Mouse (Mus musculus) central nervous system, embryonic 11.5 days (tissue): ENCODE data around the gene Zfp109. TPM values are rescaled to one million over a fixed set of nuclear protein-coding genes. Genes with fewer than 3 reads are reported as not detected.

Source experiments
- polyA plus RNA-seq: library from polyadenylated mRNA; depleted of rRNA; stranded (reverse); fragments of >200 nt; gene quantifications from 2 replicates; pipeline ENCODE4 v1.2.3, GENCODE M21; 2012; rRNA removed

The Zfp109 gene
- 3.0 and 4.6 TPM in 2 replicates for polyA plus RNA-seq

DNA sequence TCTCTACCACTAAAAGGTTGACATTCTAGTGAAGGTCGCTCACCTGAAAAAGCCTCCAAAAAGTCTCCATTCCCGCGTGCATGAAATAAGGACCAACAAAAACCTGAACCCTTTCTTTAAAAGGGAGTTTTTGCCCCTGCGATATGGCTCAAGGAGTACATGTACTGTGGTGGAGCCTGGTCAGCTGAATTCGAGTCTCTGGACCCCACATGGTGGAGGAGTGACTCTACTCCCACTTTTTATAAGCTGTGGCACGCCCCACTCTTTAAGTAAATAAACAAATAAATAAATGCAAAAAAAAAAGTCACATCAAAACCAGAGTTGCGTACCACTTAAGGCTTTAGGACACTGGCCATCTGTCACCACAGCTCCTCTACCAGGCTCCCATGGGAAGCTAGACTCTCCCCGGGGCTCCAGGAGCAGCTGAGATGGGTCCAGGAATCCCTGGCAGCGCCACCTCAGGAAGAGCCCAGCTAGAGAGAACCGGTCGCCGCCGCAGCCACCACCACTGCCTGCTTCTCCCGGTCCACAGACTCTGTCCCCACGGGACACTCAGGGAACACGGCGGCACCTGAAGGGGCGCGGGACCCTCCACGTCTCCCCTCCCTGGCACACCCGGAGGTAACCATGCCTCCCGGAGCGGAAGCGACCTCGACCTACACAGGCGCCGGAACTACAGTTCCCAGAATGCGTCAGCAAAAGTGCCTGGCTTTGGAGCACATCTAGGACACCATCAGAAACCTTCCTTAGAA is at the start of gene Zfp109:
Zfp109 (minus strand) TSS at position 521 of the 752 bp plus-strand sequence.

GRCm38 (mm10) chr7:24270288-24270672 is 32.9 kb upstream of the Zfp109 start, which contains the start of gene Zfp93:
Gene Zfp93 (plus strand): TSS chr7:24270420.

DNA sequence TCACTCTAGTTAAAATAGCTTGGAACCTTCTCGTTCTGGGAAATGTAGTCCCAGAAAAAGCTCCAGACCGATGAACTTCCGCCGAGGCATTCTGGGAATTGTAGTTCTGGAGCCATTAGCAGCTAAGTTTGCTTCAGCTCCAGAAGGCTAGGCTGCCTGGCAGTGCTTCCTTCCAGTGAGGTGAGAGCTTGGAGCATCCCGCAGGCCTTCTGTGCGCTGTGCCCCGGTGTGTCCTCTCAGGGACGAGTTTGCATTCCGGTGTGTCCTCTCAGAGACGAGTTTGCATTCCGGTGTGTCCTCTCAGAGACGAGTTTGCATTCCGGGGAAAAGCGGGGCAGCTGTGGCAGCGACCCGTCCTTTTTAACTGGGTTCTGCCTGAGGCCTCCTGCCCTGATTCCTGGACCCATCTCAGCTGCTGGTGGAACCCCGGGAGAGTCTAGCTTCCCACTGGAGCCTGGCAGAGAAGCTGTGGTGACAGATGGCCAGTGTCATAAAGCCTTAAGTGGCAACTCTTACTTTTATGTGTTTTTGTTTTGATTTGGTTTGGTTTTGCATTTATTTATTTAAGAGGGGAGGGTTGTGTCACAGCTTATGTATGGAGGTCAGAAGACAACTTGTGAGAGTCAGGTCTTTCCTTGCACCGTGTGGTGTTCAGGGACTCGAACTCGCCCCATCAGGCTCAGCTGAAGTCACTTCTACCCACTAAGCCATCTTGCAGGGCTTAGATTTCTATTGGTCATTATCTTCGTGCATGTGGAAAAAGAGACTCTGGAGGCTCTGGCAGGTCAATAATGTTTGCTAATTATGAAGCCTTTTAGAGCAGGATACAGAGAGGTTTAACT is 17.5 kb upstream of the Zfp109 start, which contains the start of gene Zfp108:
Zfp108 (plus strand) TSS at position 162 of the 842 bp plus-strand sequence.

GRCm38 (mm10) chr7:24211343-24211742 is 26.0 kb downstream of the Zfp109 start, which contains the start of gene Zfp111:
Gene Zfp111 (minus strand): TSS chr7:24211443.

Other genes starting within 250 kb of the Zfp109 start
- not detected in 2 replicates for gene V1rd19, start 235.9 kb downstream of the Zfp109 start, polyA plus RNA-seq
- not detected in 2 replicates for gene Vmn1r183, start 184.3 kb downstream of the Zfp109 start, polyA plus RNA-seq
- 32.3 and 35.1 TPM in 2 replicates for gene Zfp180, start 155.6 kb downstream of the Zfp109 start, polyA plus RNA-seq
- gene Zfp112, start 125.2 kb downstream of the Zfp109 start, polyA plus RNA-seq = 2.6 and 3.6 TPM in 2 replicates
- 9.4 and 12.1 TPM in 2 replicates for gene Zfp235, start 103.4 kb downstream of the Zfp109 start, polyA plus RNA-seq
- gene Zfp114, start 62.5 kb downstream of the Zfp109 start, polyA plus RNA-seq = 2.0 and 3.0 TPM in 2 replicates
- 6.3 and 7.0 TPM in 2 replicates for gene Zfp111, start 26.1 kb downstream of the Zfp109 start, polyA plus RNA-seq
- 1.5 and 3.2 TPM in 2 replicates for gene Zfp108, start 17.2 kb upstream of the Zfp109 start, polyA plus RNA-seq
- 4.5 and 6.8 TPM in 2 replicates for gene Zfp93, start 32.9 kb upstream of the Zfp109 start, polyA plus RNA-seq
- gene Zfp61, start 63.7 kb upstream of the Zfp109 start, polyA plus RNA-seq = 46.2 and 50.8 TPM in 2 replicates
- gene Zfp94, start 79.1 kb upstream of the Zfp109 start, polyA plus RNA-seq = 15.5 and 18.2 TPM in 2 replicates
- gene Tescl, start 96.4 kb upstream of the Zfp109 start, polyA plus RNA-seq = 0.16 and 0.25 TPM in 2 replicates
- gene Lypd5, start 111.6 kb upstream of the Zfp109 start, polyA plus RNA-seq = 0.02 TPM in 1 of 2 replicates, not detected in the other
- 7.4 and 11.9 TPM in 2 replicates for gene Kcnn4, start 132.7 kb upstream of the Zfp109 start, polyA plus RNA-seq
- gene Smg9, start 162.1 kb upstream of the Zfp109 start, polyA plus RNA-seq = 39.6 and 40.1 TPM in 2 replicates
- not detected in 2 replicates for gene Irgc1, start 214.7 kb upstream of the Zfp109 start, polyA plus RNA-seq
- 1.9 and 2.7 TPM in 2 replicates for gene Plaur, start 224.9 kb upstream of the Zfp109 start, polyA plus RNA-seq
- 76.5 and 113 TPM in 2 replicates for gene Cadm4, start 244.5 kb upstream of the Zfp109 start, polyA plus RNA-seq